Mouse (Mus musculus): ENCODE data around the gene App. TPM values are rescaled to one million over a fixed set of nuclear protein-coding genes. Genes with fewer than 3 reads are reported as not detected.

Gene App
- polyA plus RNA-seq, 1 experiment from 2014 or later, result 470 TPM

DNA sequence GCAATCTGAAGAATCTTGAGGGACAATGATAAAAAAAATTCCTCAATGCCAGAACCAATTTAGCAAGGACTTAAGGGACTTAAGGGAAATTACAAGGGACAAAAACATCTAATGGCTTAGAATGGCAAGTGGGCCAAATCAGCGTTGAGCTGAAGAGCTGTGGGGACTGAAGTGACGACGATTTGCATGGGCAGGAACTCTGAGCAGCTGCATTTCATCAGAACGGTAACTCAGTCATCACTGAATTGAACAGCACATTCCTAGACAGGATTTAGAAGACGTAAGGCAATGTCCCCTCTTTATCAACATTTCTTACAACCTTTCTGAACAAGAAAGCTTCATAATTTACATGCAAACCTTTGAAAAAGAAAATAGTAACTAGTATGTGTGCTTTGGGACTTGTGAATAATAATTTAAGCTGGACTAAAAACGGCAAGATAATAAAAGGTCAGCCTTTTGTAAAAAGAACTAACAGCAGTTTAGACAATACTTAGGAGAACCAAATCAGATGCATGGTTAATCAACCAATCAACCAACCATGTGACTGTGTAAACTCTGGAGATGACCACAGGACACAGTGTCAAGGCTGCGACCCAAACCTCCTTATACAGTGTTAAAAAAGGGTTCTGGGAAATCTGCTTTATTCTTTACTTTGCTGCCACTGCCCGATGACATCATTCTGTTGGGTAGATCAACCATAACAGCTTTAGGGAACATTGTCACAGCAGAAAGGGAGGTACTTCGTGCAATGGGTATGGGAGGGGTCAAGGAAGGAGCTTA lies 164.5 kb downstream of the App start:
- no peak overlapping the region for H3K4me3 ChIP-seq (ENCODE audit: low read depth, low read length)
- H3K27ac ChIP-seq (ENCODE audit: low read length), result no peak overlapping the region
- no peaks in the 10 kb centered on the region for H3K9me3 ChIP-seq (replicated peaks; ENCODE audit: control insufficient read depth, low read length, poor library complexity, severe bottlenecking)
- no peak overlapping the region for H3K9ac ChIP-seq (ENCODE audit: low read depth, low read length)
- H3K4me2 ChIP-seq (ENCODE audit: low read length), result no peak overlapping the region
- H3K4me1 ChIP-seq (ENCODE audit: control insufficient read depth, insufficient read depth, low read length), result no peaks in the 10 kb centered on the region
- WGBS, result 53% methylated on average over 9 of the region's 9 CpGs
- H3K27me3 ChIP-seq (ENCODE audit: control insufficient read depth, insufficient read depth, low read depth, low read length), result no peaks in the 10 kb centered on the region
- no peak for ATAC-seq
- H3K36me3 ChIP-seq (ENCODE audit: control insufficient read depth, insufficient read depth, low read length), result peaks cover 39% of the 10 kb centered on the region

GRCm38 (mm10) chr16:85001939-85002556 lies 171.5 kb downstream of the App start:
- no peaks in the 10 kb centered on the region for H3K4me1 ChIP-seq (ENCODE audit: control insufficient read depth, insufficient read depth, low read length)
- H3K9me3 ChIP-seq (replicated peaks; ENCODE audit: control insufficient read depth, low read length, poor library complexity, severe bottlenecking), result no peaks in the 10 kb centered on the region
- no peak overlapping the region for H3K4me3 ChIP-seq (ENCODE audit: low read depth, low read length)
- no peaks in the 10 kb centered on the region for H3K27me3 ChIP-seq (ENCODE audit: control insufficient read depth, insufficient read depth, low read depth, low read length)
- ATAC-seq, result peak; percentile 45; the same call in 1 of the 2 replicates
- no peak overlapping the region for H3K27ac ChIP-seq (ENCODE audit: low read length)
- 0 out of 2 replicates have a peak, but pooled peaks cover 7% of the 10 kb centered on the region for H3K36me3 ChIP-seq (ENCODE audit: control insufficient read depth, insufficient read depth, low read length)
- H3K9ac ChIP-seq (ENCODE audit: low read depth, low read length), result no peak overlapping the region
- no peak overlapping the region for H3K4me2 ChIP-seq (ENCODE audit: low read length)
- 96% methylated on average over 5 of the region's 5 CpGs for WGBS

DNA sequence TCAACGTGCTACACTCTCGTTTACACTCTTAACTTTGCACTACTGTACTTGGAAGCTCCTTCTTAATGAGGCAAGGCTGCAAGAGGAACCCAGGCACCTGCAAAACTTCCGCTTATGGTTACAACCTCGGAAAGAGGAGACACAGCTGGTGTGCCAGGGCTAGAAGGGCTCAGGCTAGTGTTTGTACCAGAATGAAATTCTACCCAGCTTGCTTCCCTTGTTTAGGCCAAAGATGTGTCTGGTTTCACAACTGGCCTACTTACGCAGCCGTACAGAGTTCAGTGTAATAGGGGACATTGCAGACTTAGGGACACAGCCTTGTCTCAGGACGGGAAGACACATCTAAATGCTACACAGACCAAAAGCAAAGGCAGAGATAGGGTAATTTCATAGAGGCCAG lies 173.3 kb downstream of the App start:
- no peak for ATAC-seq
- H3K9ac ChIP-seq (ENCODE audit: low read depth, low read length), result no peak overlapping the region
- H3K27me3 ChIP-seq (ENCODE audit: control insufficient read depth, insufficient read depth, low read depth, low read length), result no peaks in the 10 kb centered on the region
- no peaks in the 10 kb centered on the region for H3K4me1 ChIP-seq (ENCODE audit: control insufficient read depth, insufficient read depth, low read length)
- 93% methylated on average over 7 of the region's 7 CpGs for WGBS
- no peak overlapping the region for H3K4me3 ChIP-seq (ENCODE audit: low read depth, low read length)
- no peaks in the 10 kb centered on the region for H3K9me3 ChIP-seq (replicated peaks; ENCODE audit: control insufficient read depth, low read length, poor library complexity, severe bottlenecking)
- 0 out of 2 replicates have a peak, but pooled peaks cover 7% of the 10 kb centered on the region for H3K36me3 ChIP-seq (ENCODE audit: control insufficient read depth, insufficient read depth, low read length)
- 0 out of 2 replicates have a peak overlapping the region, but pooled peaks have one; percentile 17 for H3K27ac ChIP-seq (ENCODE audit: low read length)
- no peak overlapping the region for H3K4me2 ChIP-seq (ENCODE audit: low read length)

- Histone ChIP-seq H3K36me3 (ENCODE audit: control insufficient read depth, insufficient read depth, low read length) (0 out of 2 replicates have a peak, but pooled peaks cover 3% of the 10 kb centered on the region), H3K27me3 (ENCODE audit: control insufficient read depth, insufficient read depth, low read depth, low read length) (no peaks in the 10 kb centered on the region), H3K27ac (ENCODE audit: low read length) (no peak overlapping the region), H3K4me1 (ENCODE audit: control insufficient read depth, insufficient read depth, low read length) (no peaks in the 10 kb centered on the region), H3K4me2 (ENCODE audit: low read length) (no peak overlapping the region), H3K9me3 (replicated peaks; ENCODE audit: control insufficient read depth, low read length, poor library complexity, severe bottlenecking) (no peaks in the 10 kb centered on the region), H3K9ac (ENCODE audit: low read depth, low read length) (no peak overlapping the region), H3K4me3 (ENCODE audit: low read depth, low read length) (no peak overlapping the region)
- no peak for ATAC-seq
- 74% methylated on average over 3 of the region's 3 CpGs for WGBS
These were observed 176.0 kb downstream of the App start for GRCm38 (mm10) chr16:84997551-84997950.

GRCm38 (mm10) chr16:84995441-84995867 lies 178.1 kb downstream of the App start:
- H3K36me3 ChIP-seq (ENCODE audit: control insufficient read depth, insufficient read depth, low read length), result no peaks in the 10 kb centered on the region
- peak overlapping the region; percentile 2; the same call in 1 of the 2 replicates for H3K27ac ChIP-seq (ENCODE audit: low read length)
- 0 out of 2 replicates have a peak, but pooled peaks have one; percentile 27 for ATAC-seq
- H3K9me3 ChIP-seq (replicated peaks; ENCODE audit: control insufficient read depth, low read length, poor library complexity, severe bottlenecking), result no peaks in the 10 kb centered on the region
- H3K9ac ChIP-seq (ENCODE audit: low read depth, low read length), result no peak overlapping the region
- H3K4me3 ChIP-seq (ENCODE audit: low read depth, low read length), result no peak overlapping the region
- WGBS, result 36% methylated on average over 6 of the region's 6 CpGs
- H3K4me2 ChIP-seq (ENCODE audit: low read length), result no peak overlapping the region
- no peaks in the 10 kb centered on the region for H3K4me1 ChIP-seq (ENCODE audit: control insufficient read depth, insufficient read depth, low read length)
- no peaks in the 10 kb centered on the region for H3K27me3 ChIP-seq (ENCODE audit: control insufficient read depth, insufficient read depth, low read depth, low read length)

GRCm38 (mm10) chr16:84992888-84993287 lies 180.7 kb downstream of the App start:
- 86% methylated on average over 7 of the region's 7 CpGs for WGBS
- H3K27ac ChIP-seq (ENCODE audit: low read length), result no peak overlapping the region
- H3K4me3 ChIP-seq (ENCODE audit: low read depth, low read length), result no peak overlapping the region
- H3K27me3 ChIP-seq (ENCODE audit: control insufficient read depth, insufficient read depth, low read depth, low read length), result no peaks in the 10 kb centered on the region
- no peak for ATAC-seq
- H3K4me1 ChIP-seq (ENCODE audit: control insufficient read depth, insufficient read depth, low read length), result no peaks in the 10 kb centered on the region
- no peaks in the 10 kb centered on the region for H3K36me3 ChIP-seq (ENCODE audit: control insufficient read depth, insufficient read depth, low read length)
- H3K9ac ChIP-seq (ENCODE audit: low read depth, low read length), result no peak overlapping the region
- no peak overlapping the region for H3K4me2 ChIP-seq (ENCODE audit: low read length)
- H3K9me3 ChIP-seq (replicated peaks; ENCODE audit: control insufficient read depth, low read length, poor library complexity, severe bottlenecking), result no peaks in the 10 kb centered on the region

GRCm38 (mm10) chr16:84991011-84991410 lies 182.6 kb downstream of the App start:
- H3K9me3 ChIP-seq (replicated peaks; ENCODE audit: control insufficient read depth, low read length, poor library complexity, severe bottlenecking), result no peaks in the 10 kb centered on the region
- no peak overlapping the region for H3K4me3 ChIP-seq (ENCODE audit: low read depth, low read length)
- H3K9ac ChIP-seq (ENCODE audit: low read depth, low read length), result no peak overlapping the region
- no peak overlapping the region for H3K4me2 ChIP-seq (ENCODE audit: low read length)
- H3K27me3 ChIP-seq (ENCODE audit: control insufficient read depth, insufficient read depth, low read depth, low read length), result no peaks in the 10 kb centered on the region
- no peaks in the 10 kb centered on the region for H3K4me1 ChIP-seq (ENCODE audit: control insufficient read depth, insufficient read depth, low read length)
- H3K36me3 ChIP-seq (ENCODE audit: control insufficient read depth, insufficient read depth, low read length), result no peaks in the 10 kb centered on the region
- WGBS, result 84% methylated on average over 4 of the region's 4 CpGs
- ATAC-seq, result no peak
- H3K27ac ChIP-seq (ENCODE audit: low read length), result no peak overlapping the region

GRCm38 (mm10) chr16:84989938-84990337 lies 183.6 kb downstream of the App start:
- ATAC-seq, result no peak
- Histone ChIP-seq H3K36me3 (ENCODE audit: control insufficient read depth, insufficient read depth, low read length) (no peaks in the 10 kb centered on the region), H3K9ac (ENCODE audit: low read depth, low read length) (no peak overlapping the region), H3K9me3 (replicated peaks; ENCODE audit: control insufficient read depth, low read length, poor library complexity, severe bottlenecking) (no peaks in the 10 kb centered on the region), H3K4me2 (ENCODE audit: low read length) (no peak overlapping the region), H3K4me1 (ENCODE audit: control insufficient read depth, insufficient read depth, low read length) (no peaks in the 10 kb centered on the region), H3K27ac (ENCODE audit: low read length) (peak overlapping the region; percentile 12; the same call in 1 of the 2 replicates), H3K4me3 (ENCODE audit: low read depth, low read length) (no peak overlapping the region), H3K27me3 (ENCODE audit: control insufficient read depth, insufficient read depth, low read depth, low read length) (no peaks in the 10 kb centered on the region)
- WGBS, result 87% methylated on average over 6 of the region's 6 CpGs

DNA sequence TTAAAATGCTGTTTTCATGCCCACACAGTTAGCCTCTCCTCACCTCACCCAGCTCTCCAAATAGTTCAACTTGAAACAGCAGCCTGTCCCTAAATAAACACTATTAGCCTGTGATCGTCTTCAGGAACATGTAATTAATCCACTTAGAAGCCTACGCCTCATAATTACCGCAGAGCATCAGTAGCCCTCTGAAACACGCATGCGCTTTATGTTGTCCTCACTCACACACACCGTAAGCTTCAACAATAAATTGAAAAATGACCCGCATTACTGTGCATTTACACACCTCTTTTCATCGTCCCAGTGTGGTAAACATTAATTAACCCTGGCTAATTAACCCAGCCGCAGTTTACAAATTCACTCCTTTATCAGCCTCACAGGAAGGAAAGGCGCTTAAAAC lies 184.1 kb downstream of the App start:
- no peaks in the 10 kb centered on the region for H3K4me1 ChIP-seq (ENCODE audit: control insufficient read depth, insufficient read depth, low read length)
- H3K27ac ChIP-seq (ENCODE audit: low read length), result no peak overlapping the region
- H3K27me3 ChIP-seq (ENCODE audit: control insufficient read depth, insufficient read depth, low read depth, low read length), result no peaks in the 10 kb centered on the region
- no peak overlapping the region for H3K9ac ChIP-seq (ENCODE audit: low read depth, low read length)
- H3K9me3 ChIP-seq (replicated peaks; ENCODE audit: control insufficient read depth, low read length, poor library complexity, severe bottlenecking), result no peaks in the 10 kb centered on the region
- no peaks in the 10 kb centered on the region for H3K36me3 ChIP-seq (ENCODE audit: control insufficient read depth, insufficient read depth, low read length)
- no peak overlapping the region for H3K4me3 ChIP-seq (ENCODE audit: low read depth, low read length)
- 73% methylated on average over 10 of the region's 10 CpGs for WGBS
- H3K4me2 ChIP-seq (ENCODE audit: low read length), result no peak overlapping the region
- no peak for ATAC-seq
